Mouse (Mus musculus): Measurements from ENCODE around the gene Rsph1.

Gene Rsph1

DNA sequence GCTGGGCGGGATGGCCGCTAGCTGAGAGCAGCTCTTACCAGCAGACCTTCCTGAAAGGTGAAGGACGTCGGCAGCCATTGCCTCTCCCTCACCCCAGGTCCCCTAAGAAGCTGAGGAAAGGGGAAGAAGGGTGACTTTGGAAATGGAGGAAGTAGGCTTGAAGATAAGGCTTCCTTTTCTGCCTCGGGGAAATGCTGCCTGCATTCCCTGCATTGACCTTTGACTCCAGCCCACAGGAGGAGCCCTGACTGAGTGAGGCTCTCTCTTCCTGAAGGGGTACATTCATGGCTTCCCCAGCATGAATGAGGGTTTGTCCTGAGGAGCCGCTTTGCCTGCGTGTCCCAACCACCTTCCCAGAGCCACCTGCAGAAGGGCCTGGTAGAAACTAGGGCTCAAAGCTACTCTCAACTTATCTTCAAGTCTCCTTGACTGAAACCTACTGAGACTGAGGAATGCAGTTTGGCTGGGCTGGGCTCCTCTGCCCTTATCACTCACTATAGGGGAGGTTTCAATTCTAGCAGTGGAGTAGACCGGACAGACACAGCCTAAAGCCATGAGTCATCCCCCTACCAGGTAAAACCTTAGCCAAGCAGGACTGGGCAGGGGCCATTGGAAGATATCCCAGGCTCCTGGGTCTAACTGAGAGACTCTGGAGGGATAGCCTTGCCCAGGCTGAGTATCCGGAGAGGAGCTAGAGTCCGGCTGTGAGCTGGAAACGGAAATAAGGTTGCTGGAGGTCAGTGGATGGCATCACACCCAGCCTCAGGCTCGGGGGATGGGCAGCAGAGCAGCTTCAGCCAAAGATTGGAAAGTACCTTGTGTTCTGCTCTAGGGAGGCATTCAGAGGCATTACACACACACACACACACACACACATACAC, 28.0 kb upstream of the Rsph1 start:
- DNase-seq (ENCODE audit: inconsistent ontology term): no peak

GRCm38 (mm10) chr17:31303401-31303800, 26.2 kb upstream of the Rsph1 start:
- no peak for DNase-seq (ENCODE audit: inconsistent ontology term)

- no peak for DNase-seq (ENCODE audit: inconsistent ontology term)
Measured at GRCm38 (mm10) chr17:31300736-31301135, 23.6 kb upstream of the Rsph1 start.

DNA sequence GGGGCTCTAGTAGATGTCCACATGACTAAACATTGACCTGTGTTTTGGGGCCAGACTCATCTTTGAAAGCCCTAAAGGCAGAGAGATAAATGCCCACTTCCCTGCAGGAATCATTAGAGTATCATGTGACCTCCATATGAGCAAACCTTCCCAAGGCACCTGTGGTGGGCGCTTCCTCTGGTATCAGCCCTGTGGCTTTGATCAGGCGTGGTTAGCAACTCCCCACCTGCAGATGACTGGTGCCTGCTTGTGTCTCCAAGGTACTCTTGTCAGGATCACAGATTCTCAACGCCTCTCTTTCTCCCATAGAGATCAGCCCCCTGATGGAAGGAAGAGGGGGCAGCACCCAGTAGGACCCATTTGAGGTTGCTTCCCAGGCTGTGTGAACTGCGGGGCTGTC, 22.8 kb upstream of the Rsph1 start:
- DNase-seq (ENCODE audit: inconsistent ontology term): no peak

DNA sequence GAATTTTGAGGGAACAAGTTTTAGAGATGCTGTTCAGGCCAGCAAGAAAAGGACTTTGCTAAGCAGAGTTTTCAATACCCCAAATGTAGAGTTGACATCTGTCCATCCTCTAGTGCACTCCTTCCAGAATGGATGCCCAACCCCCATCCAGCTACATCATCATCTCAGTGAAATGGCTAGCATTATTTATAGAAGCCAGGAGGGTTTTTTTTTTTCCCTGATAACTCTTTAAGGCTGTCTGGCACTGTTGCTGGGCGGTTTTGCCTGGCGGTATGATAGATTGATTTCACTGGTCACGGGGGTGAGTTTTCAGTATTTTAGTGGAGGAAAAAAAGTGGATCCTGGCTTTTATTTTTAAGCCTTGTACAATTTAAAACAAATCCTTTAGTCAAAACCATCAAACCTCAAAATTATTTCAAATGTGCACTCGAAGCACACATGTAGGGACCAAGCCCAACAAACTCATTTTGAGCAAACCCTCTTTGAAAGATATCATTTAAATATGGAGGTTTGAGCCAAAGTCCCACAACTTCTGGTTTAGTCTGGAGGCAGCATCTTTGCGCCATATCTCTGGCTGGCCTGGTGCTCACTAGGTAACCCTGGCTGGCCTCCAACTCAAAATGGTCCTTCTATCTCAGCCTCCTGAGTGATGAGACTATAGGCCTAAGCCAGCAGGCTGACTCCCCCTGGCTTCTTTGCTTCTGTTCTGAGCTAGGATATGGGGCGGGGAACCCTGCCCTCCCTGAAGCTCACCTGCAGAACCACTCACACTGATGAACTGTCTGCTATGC, 21.4 kb upstream of the Rsph1 start:
- DNase-seq (ENCODE audit: inconsistent ontology term): no peak

DNA sequence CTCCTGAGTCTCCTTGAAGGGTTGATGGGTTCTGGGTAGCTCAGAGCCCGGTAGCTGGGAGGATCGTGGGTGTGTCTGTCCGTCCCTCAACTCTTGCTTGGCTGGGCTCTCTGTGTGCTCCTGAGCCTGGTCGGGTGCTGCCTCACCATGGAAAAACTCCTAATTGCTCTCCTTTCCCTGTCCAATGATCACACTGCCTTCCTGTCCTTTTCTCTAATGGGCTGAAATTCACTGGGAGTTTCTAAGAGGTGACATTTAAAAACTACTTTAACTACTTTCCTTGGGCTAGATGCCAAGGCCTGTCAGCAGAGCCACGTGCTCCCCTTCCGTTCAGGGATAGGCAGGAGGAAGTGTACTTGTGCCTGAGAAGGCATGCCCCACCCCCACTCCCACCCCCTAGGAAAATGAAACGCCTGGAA, 20.3 kb upstream of the Rsph1 start:
- peak; percentile 27 for DNase-seq (ENCODE audit: inconsistent ontology term)

- DNase-seq (ENCODE audit: inconsistent ontology term): peak; percentile 78
Measured at GRCm38 (mm10) chr17:31295892-31296781, 19.0 kb upstream of the Rsph1 start.

DNA sequence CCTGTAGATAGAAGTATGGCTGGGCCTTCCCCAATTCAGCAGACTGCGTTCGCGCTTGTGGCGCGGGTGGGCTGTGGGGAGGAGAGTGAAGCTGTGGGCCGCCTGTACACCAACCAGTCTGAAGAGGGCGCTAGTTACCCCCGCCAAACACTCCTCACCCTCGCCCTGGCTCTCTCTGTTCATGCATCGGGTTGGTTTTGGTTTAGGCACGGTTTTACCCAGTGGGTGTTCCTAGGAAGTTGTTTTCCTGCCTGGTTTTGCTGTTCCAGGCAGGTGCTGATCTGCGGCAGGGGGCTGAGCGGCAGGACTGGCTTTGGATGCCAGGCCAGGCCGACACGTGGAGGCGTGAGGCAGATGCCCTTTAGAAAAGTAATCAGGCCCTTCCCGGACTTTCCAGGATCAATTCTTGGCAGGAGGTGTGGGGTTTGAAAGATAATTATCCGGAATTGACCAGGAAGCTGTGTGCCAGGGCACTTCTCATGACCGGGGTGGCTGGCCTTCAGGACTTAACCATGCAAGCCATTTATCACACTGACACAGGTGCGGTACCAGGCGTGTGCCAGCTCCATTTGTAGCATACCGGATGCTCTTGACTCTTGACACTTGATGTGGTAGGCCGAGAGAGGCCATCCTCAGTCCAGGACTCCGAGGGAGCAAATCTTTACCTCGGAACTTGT, 18.2 kb upstream of the Rsph1 start:
- peak; percentile 11 for DNase-seq (ENCODE audit: inconsistent ontology term)

DNA sequence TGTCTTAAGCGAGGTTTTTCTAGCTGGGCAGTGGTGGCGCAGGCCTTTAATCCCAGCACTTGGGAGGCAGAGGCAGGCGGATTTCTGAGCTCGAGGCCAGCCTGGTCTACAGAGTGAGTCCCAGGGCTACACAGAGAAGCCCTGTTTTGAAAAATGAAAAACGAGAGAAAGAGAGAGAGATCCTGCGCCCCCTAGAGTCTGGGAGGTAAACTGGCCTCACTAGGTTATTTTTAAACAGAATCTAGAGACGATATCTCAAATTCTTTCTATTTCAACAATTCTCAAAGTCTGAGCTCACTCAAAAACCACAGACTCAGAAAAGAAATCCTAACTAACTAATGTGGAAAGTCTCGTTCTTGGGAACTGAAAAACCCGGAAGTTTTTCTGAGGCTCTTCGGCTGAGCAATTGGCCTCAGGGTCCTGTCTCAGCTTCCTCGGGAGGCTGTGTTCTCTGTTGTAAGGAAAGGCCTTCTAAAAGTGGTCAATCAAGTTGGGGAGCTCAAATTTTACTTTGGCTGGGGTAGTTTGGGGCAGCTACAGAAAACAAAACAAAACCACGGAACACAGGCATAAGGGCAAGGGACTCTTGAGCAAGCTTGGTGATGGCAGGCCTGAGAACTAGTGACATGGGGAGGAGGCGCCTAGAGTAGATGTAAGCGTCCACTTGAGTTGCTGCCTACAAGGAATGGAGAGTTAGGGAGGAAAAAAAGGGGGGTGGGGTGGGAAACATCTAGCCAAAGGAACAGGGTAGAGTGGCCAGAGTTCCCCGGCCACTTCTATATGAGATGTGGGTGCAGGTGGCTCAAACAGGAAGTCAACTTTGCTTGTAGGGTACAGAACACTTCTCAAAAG, 17.4 kb upstream of the Rsph1 start:
- DNase-seq (ENCODE audit: inconsistent ontology term): no peak

GRCm38 (mm10) chr17:31290859-31291258, 13.7 kb upstream of the Rsph1 start:
- DNase-seq (ENCODE audit: inconsistent ontology term): no peak

DNA sequence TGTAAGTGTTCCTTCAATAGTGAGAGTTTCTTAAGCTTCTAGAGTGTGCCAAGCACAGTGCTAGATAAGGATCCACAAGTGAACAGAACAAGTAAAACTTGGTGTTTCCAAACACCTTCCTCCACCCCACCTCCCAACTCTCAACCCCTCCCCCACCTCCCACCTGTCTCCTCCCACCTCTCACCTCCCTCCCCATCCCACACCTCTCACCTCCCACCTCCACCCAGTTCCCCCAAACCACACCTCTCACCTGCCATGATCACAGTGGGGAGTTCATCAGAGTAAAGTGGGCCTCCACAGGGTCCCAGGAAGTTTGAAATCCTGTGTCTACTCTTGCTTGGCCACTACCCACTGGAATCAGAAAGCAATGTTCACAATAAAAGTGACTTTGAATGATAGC, 13.1 kb upstream of the Rsph1 start:
- no peak for DNase-seq (ENCODE audit: inconsistent ontology term)

DNA sequence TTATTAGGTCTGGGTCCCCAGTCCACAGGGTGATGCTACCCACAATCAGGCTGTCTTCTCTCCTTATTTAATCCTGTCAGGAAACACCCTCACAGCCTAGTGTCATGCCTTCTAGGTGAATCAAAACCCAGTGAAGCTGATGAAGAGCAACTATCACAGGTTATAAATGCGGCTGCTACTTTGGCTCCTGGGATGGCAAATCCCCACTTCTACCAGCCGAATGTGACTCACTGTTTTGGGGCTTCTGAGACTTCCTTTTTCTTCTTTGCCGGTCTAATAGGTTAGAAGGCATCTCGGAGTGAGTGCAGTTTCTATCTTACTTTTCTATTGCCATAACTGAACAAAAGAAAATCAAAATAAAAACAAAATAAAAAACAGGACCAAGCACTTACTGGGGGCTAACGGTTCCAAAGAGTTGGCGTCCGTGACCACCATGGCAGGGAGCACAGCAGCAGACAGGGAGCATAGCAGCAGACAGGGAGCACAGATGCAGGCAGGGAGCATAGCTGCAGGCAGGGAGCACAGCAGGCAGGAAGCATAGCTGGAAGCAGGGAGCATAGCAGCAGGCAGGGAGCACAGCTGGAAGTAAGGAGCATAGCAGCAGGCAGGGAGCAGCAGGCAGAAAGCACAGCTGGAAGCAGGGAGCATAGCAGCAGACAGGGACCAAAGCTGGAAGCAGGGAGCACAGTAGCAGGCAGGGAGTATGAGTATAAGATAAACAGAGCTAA, 12.0 kb upstream of the Rsph1 start:
- no peak for DNase-seq (ENCODE audit: inconsistent ontology term)

DNA sequence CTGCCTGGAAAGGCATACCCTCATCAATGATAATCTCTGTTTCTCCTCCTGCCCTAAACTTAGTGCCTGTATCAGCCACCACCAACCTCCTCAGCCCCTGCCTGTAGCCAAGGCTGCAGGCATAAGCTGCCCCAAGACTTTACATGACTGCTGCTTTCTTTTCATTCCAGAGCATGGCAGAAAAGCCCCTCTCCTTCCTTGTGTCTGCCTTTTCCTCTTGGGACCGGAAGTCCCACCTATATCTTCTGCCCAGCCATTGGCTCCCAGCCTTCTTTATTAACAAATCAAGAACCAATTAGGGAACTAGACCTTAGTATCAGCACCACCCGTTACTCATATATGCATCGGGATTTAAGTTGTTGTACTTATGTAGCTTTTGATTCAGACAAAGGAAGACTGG, 10.0 kb upstream of the Rsph1 start:
- DNase-seq (ENCODE audit: inconsistent ontology term): no peak

GRCm38 (mm10) chr17:31286492-31286891, 9.3 kb upstream of the Rsph1 start, which contains the start of gene Slc37a1:
Gene Slc37a1 (plus strand): TSS chr17:31286792.
- no peak for DNase-seq (ENCODE audit: inconsistent ontology term)

GRCm38 (mm10) chr17:31285867-31286266, 8.7 kb upstream of the Rsph1 start:
- no peak for DNase-seq (ENCODE audit: inconsistent ontology term)

- no peak for DNase-seq (ENCODE audit: inconsistent ontology term)
Measured at GRCm38 (mm10) chr17:31282687-31283053, 5.5 kb upstream of the Rsph1 start.

- DNase-seq (ENCODE audit: inconsistent ontology term): no peak
Measured at GRCm38 (mm10) chr17:31281830-31282686, 4.9 kb upstream of the Rsph1 start.

- DNase-seq (ENCODE audit: inconsistent ontology term): no peak
Measured at GRCm38 (mm10) chr17:31280269-31280668, 3.1 kb upstream of the Rsph1 start.

GRCm38 (mm10) chr17:31279541-31279940, 2.4 kb upstream of the Rsph1 start:
- no peak for DNase-seq (ENCODE audit: inconsistent ontology term)

Data from Muller cell, postnatal 12 days (primary cell).